Mouse (Mus musculus): ENCODE results near the gene Mpig6b.

DNA sequence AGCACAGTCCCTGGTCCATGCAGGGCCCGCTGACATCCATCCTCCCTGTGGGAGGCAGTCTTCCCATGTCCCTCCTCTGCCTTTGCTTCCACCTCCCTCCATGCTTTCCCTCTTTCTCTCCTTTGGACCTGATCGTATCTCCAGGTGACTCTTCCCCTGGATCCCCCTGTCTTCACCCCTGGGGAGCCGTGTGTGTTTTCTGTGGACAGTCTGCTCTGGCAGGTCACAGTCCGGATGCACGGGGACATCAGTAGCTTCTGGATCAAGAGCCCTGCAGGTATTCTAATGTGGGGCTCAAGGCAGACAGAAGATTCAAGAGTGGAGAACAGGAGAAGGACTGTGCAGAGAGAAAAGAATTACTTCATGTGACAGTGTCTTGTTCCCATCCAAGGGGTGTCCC is 42.8 kb downstream of the Mpig6b start:
- TF ChIP-seq FLI1 (IDR thresholded peaks at IDR 0.05; ENCODE audit: low read length) (no peak), GATA1 (IDR thresholded peaks at IDR 0.05; ENCODE audit: borderline replicate concordance, low read length) (no peak)

Data from megakaryocyte, embryonic 14.5 days (primary cell).